Mouse (Mus musculus): ENCODE data around the gene Ank2. TPM values are rescaled to one million over a fixed set of nuclear protein-coding genes. Genes with fewer than 3 reads are reported as not detected.

The Ank2 gene
- polyA plus RNA-seq, 1 experiment from 2014 or later: 32.2 TPM

DNA sequence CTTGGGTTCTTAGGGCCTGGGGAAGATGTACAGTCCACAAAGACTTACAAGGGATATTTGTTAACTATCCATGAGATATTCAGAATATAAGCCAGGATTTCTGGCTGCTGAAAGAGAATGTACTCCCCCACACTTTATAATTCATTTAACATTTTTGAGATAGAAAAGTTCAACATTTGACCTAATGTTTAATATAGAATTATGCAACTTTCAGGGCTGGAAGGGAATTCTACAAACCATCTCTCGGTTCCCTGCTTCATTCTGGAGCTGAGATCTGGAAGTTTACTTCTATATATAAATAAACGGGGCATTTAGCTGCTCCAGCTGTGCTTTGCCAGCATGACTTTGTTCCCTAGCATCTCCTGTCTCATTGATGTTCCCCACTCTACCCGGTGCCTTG, 372.9 kb downstream of the Ank2 start:
- 73% methylated on average over 3 of the region's 3 CpGs for WGBS
- no peaks in the 10 kb centered on the region for H3K27me3 ChIP-seq (replicated peaks; ENCODE audit: low read depth, poor library complexity, severe bottlenecking)
- H3K4me1 ChIP-seq: peaks cover 39% of the 10 kb centered on the region
- H3K27ac ChIP-seq (replicated peaks): no peak overlapping the region
- H3K36me3 ChIP-seq (replicated peaks): no peaks in the 10 kb centered on the region
- no peak for DNase-seq (ENCODE audit: low spot score)
- H3K9me3 ChIP-seq: no peaks in the 10 kb centered on the region
- H3K4me3 ChIP-seq: no peak overlapping the region

DNA sequence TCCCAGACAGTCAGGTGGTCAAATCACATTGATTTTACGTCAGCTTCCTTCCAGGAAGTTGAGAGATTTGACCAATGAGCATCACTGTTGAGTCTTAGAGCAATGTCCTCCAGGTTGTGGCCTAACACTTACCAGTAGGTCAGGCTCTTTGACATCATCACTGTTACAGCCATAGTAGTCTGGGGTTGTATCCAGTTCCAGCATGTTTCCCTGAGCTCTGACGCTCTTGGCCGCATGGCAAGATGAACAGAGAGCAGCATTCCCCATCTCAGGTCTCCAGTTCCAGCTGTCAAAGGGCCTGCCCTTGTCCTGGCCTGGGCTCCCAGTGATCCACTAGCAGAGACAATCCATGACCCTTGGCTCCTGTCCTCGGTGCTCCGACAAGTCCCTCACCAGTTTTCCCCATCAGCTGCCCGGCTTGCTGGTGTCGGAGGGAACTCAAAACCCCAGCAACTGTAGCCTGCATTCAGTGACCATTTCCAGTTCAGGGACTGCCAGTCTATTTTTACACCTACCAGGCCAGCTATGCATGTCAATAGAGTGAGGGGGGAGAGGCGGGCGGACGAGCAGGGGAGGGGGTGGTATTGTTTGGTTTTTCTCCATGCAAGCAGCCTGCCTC, 374.7 kb downstream of the Ank2 start:
- 39% methylated on average over 10 of the region's 10 CpGs for WGBS
- H3K9me3 ChIP-seq: no peaks in the 10 kb centered on the region
- no peak overlapping the region for H3K4me3 ChIP-seq
- no peaks in the 10 kb centered on the region for H3K27me3 ChIP-seq (replicated peaks; ENCODE audit: low read depth, poor library complexity, severe bottlenecking)
- H3K27ac ChIP-seq (replicated peaks): peak overlapping the region; percentile 72
- peak; percentile 32 for DNase-seq (ENCODE audit: low spot score)
- peaks cover 30% of the 10 kb centered on the region for H3K4me1 ChIP-seq
- no peaks in the 10 kb centered on the region for H3K36me3 ChIP-seq (replicated peaks)

DNA sequence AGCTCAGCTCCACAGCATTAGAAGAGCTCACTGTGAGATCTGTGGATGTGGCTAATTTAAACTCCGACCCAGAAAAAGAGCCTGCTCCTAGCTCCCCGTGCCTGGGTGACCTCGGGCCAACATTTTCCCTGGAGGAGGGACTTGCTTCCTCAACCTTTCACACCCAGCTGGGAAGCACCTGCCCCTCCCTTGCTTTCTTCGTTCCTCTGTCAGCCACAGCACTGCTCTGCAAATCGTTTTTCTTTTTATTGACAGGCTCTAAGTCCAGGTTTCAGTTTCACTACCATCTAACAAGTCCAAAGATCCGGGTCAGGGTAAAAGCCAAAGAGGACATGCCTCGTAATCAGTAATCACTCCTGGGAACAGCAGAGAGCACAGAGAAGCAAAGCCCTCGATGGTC, 375.8 kb downstream of the Ank2 start:
- Histone ChIP-seq H3K27ac (replicated peaks) (no peak overlapping the region), H3K36me3 (replicated peaks) (no peaks in the 10 kb centered on the region)

DNA sequence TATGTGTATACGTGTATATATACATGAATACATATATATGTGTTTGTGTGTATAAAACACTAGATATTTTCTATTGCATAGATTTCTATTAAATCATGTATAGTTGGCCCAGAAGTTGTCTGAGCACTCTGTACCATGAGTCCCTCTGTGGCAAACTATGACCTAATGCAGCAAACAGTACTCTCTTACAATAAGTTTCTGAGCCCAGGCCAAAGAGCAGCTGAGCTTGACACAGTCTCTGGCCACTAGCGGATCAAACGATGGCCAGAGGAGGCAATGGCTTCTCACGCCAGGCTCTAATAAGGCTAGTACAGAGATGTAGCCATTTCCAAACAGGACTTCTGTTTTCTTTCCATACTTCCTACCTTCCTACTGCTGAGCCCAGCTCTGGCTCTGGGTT, 380.4 kb downstream of the Ank2 start:
- no peaks in the 10 kb centered on the region for H3K36me3 ChIP-seq (replicated peaks)
- H3K27ac ChIP-seq (replicated peaks): no peak overlapping the region
- 90% methylated on average over 4 of the region's 4 CpGs for WGBS

More for the DNA sequence above, 375.8 kb downstream of the Ank2 start:
- H3K27me3 ChIP-seq (replicated peaks; ENCODE audit: low read depth, poor library complexity, severe bottlenecking): no peaks in the 10 kb centered on the region
- peaks cover 30% of the 10 kb centered on the region for H3K4me1 ChIP-seq
- no peaks in the 10 kb centered on the region for H3K9me3 ChIP-seq
- H3K4me3 ChIP-seq: no peak overlapping the region; the same call in 1 of the 2 replicates
- WGBS: 25% methylated on average over 8 of the region's 8 CpGs
- peak; percentile 59 for DNase-seq (ENCODE audit: low spot score)

DNA sequence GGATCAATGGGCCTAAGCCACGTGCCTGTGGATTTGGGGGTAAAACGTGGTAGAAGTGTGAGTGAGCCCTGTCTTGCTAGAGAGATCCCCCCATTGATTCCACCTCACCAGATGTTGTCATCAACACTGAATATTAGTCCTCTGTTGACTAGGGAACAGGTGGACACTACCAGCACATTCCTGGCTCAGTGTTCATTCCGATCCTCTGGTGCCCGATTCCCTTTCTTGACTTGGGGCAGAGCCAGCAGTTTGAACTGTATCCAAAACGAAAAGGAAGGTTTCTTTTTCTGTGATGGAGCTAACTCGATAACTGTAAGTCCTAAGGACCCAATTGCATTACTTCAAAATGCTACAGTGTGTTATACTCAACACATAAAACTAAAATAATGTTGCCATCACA, 382.9 kb downstream of the Ank2 start:
- Histone ChIP-seq H3K4me3 (no peak overlapping the region), H3K36me3 (replicated peaks) (no peaks in the 10 kb centered on the region), H3K9me3 (no peaks in the 10 kb centered on the region), H3K27ac (replicated peaks) (no peak overlapping the region), H3K4me1 (no peaks in the 10 kb centered on the region), H3K27me3 (replicated peaks; ENCODE audit: low read depth, poor library complexity, severe bottlenecking) (no peaks in the 10 kb centered on the region)
- DNase-seq (ENCODE audit: low spot score): no peak
- WGBS: 86% methylated on average over 6 of the region's 6 CpGs

More for the DNA sequence above, 380.4 kb downstream of the Ank2 start:
- H3K4me1 ChIP-seq: peaks cover 12% of the 10 kb centered on the region
- no peak for DNase-seq (ENCODE audit: low spot score)
- no peaks in the 10 kb centered on the region for H3K9me3 ChIP-seq
- H3K4me3 ChIP-seq: no peak overlapping the region
- H3K27me3 ChIP-seq (replicated peaks; ENCODE audit: low read depth, poor library complexity, severe bottlenecking): no peaks in the 10 kb centered on the region

DNA sequence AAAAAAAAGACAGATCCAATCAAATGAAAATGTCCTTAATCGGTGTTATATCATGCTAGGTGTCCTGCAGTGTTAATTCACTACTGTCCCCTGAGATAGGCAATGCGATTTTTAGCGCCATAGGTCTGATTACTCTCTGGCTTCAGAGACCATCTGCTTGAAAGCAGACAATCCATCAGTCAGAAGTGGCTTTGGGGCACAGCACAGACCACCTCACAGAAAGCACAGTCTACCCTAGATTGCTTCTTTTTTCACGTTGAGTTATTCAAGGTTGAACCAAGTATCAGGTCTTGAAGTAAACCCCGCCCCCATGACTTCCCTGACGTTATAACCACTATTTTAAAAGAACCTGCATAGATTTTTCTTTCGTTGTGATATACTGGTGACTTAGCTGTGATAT, 385.9 kb downstream of the Ank2 start:
- Histone ChIP-seq H3K4me3 (no peak overlapping the region), H3K27me3 (replicated peaks; ENCODE audit: low read depth, poor library complexity, severe bottlenecking) (no peaks in the 10 kb centered on the region), H3K27ac (replicated peaks) (no peak overlapping the region), H3K4me1 (peaks cover 13% of the 10 kb centered on the region), H3K9me3 (no peaks in the 10 kb centered on the region), H3K36me3 (replicated peaks) (no peaks in the 10 kb centered on the region)
- DNase-seq (ENCODE audit: low spot score): no peak
- WGBS: 84% methylated on average over 7 of the region's 7 CpGs

DNA sequence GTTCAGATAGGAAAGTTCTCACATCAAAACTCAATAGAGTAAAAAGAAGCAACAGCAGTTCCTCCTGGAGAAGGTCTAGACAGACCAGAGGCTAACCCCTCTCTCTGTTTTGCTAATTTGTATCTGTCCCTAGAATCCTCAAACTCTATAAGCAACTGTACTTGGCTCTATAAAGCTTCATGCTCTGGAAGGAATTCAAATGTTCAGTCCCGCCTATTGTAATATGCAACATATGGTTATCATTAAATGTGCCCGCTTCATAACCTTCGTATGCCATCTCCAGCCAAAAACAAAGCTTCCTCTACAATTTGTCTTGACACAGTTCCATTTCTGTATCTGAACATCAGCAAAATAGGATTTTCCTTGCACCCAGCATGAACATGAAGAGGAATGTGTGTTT, 389.7 kb downstream of the Ank2 start:
- H3K9me3 ChIP-seq: peaks cover 6% of the 10 kb centered on the region; the same call in 1 of the 2 replicates
- H3K27me3 ChIP-seq (replicated peaks; ENCODE audit: low read depth, poor library complexity, severe bottlenecking): no peaks in the 10 kb centered on the region
- H3K4me3 ChIP-seq: no peak overlapping the region
- DNase-seq (ENCODE audit: low spot score): no peak
- no peaks in the 10 kb centered on the region for H3K36me3 ChIP-seq (replicated peaks)
- peak overlapping the region; percentile 66 for H3K27ac ChIP-seq (replicated peaks)
- peaks cover 13% of the 10 kb centered on the region for H3K4me1 ChIP-seq
- WGBS: 49% methylated on average over 3 of the region's 3 CpGs

DNA sequence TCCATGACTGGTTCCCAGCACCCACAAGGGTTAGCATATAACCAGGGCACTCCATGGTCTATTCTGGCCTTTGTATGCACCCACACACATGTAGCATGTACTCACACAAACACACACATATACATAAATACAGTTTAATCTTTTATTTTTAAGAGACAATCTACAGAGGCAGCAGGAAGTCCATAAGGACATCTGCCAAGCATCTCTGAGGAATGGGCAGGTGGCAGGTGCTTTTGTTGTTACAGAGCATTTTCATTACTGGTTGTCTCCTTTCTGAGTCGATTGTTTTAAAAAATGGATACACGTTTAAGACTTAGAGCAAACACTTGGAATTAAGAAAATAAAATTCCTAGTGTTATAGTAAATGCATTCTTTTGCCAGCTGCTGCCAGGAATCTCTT, 390.7 kb downstream of the Ank2 start:
- Histone ChIP-seq H3K4me3 (no peak overlapping the region), H3K27ac (replicated peaks) (no peak overlapping the region), H3K4me1 (peaks cover 13% of the 10 kb centered on the region), H3K9me3 (peaks cover 6% of the 10 kb centered on the region; the same call in 1 of the 2 replicates), H3K36me3 (replicated peaks) (no peaks in the 10 kb centered on the region), H3K27me3 (replicated peaks; ENCODE audit: low read depth, poor library complexity, severe bottlenecking) (no peaks in the 10 kb centered on the region)
- DNase-seq (ENCODE audit: low spot score): no peak
- WGBS: 89% methylated on average over 2 of the region's 2 CpGs

DNA sequence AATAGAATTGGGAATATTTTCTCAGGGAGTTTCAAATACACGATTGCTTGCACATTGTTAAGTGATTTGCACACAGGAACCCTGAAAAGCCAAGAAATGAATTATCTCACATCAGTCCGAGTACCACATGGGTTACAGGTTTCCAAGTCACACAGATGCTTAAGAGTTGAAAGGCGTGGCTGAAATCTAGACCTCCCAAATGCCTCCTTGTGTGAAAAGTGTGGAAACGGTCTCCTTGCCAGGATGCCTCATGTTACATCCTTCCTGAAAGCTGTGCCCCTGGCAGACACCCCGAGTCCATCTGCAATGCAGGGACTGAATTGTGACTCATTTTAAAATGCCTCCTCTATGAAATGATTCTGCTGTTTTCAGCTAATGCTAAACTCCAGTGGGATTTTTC, 391.9 kb downstream of the Ank2 start:
- no peaks in the 10 kb centered on the region for H3K27me3 ChIP-seq (replicated peaks; ENCODE audit: low read depth, poor library complexity, severe bottlenecking)
- no peak for DNase-seq (ENCODE audit: low spot score)
- peaks cover 13% of the 10 kb centered on the region for H3K4me1 ChIP-seq
- no peaks in the 10 kb centered on the region for H3K36me3 ChIP-seq (replicated peaks)
- no peak overlapping the region for H3K4me3 ChIP-seq
- peaks cover 6% of the 10 kb centered on the region; the same call in 1 of the 2 replicates for H3K9me3 ChIP-seq
- WGBS: 75% methylated on average over 5 of the region's 5 CpGs
- no peak overlapping the region for H3K27ac ChIP-seq (replicated peaks)

DNA sequence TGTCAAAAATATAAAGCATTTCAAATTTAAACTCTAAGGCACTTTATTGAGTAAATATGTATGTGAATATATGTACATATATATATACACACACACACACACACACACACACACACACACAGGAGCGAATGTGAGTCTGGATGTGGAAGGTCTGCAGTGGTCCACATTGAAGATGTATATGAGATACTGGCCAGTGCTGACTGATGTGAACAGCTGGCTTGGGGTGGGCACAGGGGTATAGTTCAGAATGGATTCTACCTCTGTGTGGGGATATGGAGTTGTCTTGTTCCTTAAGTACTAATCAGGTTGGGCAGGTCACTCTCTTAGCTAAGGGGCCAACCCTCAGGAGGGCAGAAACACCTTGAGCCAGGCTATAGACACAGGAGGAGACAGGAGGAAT, 397.8 kb downstream of the Ank2 start:
- peaks cover 6% of the 10 kb centered on the region; the same call in 1 of the 2 replicates for H3K9me3 ChIP-seq
- 97% methylated on average over 1 of the region's 1 CpGs for WGBS
- no peaks in the 10 kb centered on the region for H3K4me1 ChIP-seq
- no peak for DNase-seq (ENCODE audit: low spot score)
- H3K27me3 ChIP-seq (replicated peaks; ENCODE audit: low read depth, poor library complexity, severe bottlenecking): no peaks in the 10 kb centered on the region
- no peak overlapping the region for H3K27ac ChIP-seq (replicated peaks)
- H3K36me3 ChIP-seq (replicated peaks): no peaks in the 10 kb centered on the region
- no peak overlapping the region for H3K4me3 ChIP-seq

DNA sequence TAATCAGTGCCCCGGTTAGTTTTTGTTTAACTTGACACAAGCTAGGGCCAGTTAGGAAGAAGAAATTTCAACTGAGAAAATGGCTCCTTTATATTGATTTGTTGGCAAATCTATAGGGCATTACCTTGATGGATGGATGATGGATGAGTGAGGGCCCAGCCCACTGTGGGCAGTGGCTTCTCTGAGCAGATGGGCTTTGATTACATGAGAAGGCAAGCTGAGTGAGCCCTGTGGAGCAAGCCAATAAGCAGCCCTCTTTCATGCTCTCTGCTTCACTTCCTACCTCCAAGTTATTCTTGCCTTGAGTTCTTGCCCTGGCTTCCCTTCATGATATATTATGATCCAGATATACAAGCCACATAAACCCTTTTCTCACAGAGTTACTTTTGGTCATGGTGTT, 401.4 kb downstream of the Ank2 start:
- no peak overlapping the region for H3K27ac ChIP-seq (replicated peaks)
- no peaks in the 10 kb centered on the region for H3K4me1 ChIP-seq
- 91% methylated on average over 1 of the region's 1 CpGs for whole genome bisulfite sequencing
- H3K4me3 ChIP-seq: no peak overlapping the region
- H3K27me3 ChIP-seq (replicated peaks; ENCODE audit: low read depth, poor library complexity, severe bottlenecking): no peaks in the 10 kb centered on the region
- no peaks in the 10 kb centered on the region for H3K9me3 ChIP-seq
- no peaks in the 10 kb centered on the region for H3K36me3 ChIP-seq (replicated peaks)
- no peak for DNase-seq (ENCODE audit: low spot score)

DNA sequence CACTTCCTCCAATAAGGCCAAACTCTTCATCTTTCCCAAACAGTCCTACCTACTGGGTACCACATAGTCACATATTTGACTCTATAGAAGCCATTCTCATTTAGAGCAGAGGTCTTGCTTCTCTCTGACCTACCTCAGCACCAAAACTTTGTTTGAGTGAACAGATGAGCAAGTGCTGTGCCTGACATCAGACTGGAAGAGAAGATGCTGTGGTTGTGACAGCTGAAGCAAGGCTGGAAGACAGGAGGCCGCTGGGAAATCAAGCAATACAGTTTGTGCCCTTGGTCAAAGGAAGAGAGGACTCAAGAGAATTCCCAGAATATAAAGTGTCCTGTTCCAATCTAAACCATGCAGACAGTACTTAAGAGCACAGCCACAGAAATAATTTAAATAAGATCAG, 402.0 kb downstream of the Ank2 start:
- DNase-seq (ENCODE audit: low spot score): no peak
- no peaks in the 10 kb centered on the region for H3K36me3 ChIP-seq (replicated peaks)
- H3K4me1 ChIP-seq: no peaks in the 10 kb centered on the region
- no peaks in the 10 kb centered on the region for H3K27me3 ChIP-seq (replicated peaks; ENCODE audit: low read depth, poor library complexity, severe bottlenecking)
- no peaks in the 10 kb centered on the region for H3K9me3 ChIP-seq
- H3K4me3 ChIP-seq: no peak overlapping the region
- H3K27ac ChIP-seq (replicated peaks): no peak overlapping the region
- WGBS: 88% methylated on average over 1 of the region's 1 CpGs

DNA sequence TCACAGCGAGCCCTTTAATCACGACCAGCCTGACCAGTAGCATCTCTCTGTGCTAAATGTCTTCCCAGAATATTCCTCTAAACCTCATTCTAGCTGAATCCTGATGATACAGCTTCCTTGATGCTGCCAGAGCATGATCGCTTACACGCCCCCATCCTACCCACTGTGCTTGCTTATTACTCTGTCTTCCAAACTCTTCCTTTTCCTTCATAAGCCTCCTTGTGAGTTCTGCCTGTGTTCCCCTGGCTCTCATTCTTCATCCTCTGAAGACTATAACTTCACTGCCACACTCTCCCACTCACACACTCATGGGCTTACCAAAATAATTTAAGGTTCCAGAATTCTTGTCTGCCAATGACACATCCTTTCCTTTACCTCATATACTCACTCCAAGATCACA, 405.5 kb downstream of the Ank2 start:
- no peak for DNase-seq (ENCODE audit: low spot score)
- H3K27me3 ChIP-seq (replicated peaks; ENCODE audit: low read depth, poor library complexity, severe bottlenecking): no peaks in the 10 kb centered on the region
- no peak overlapping the region for H3K4me3 ChIP-seq
- no peak overlapping the region for H3K27ac ChIP-seq (replicated peaks)
- WGBS: 90% methylated on average over 4 of the region's 4 CpGs
- no peaks in the 10 kb centered on the region for H3K4me1 ChIP-seq
- H3K9me3 ChIP-seq: no peaks in the 10 kb centered on the region
- no peaks in the 10 kb centered on the region for H3K36me3 ChIP-seq (replicated peaks)
